Mouse (Mus musculus) liver, embryonic 14.5 days (tissue): ENCODE results near the gene Mansc4. TPM values are rescaled to one million over a fixed set of nuclear protein-coding genes. Genes with fewer than 3 reads are reported as not detected.

Experiments used
- ATAC-seq: fragments of 200-750 bp; cut with Nextera tagmentation; 2 replicates; pipeline ENCODE4 v1.8.0; 2017; ENCODE audit warnings: moderate number of reproducible peaks, mild to moderate bottlenecking, moderate library complexity; ENCODE audit not compliant: insufficient read depth
- DNase-seq, 3 experiments: peaks; one replicate each; pipeline ENCODE4 v3.0.0-alpha.2; 2012 to 2013; ENCODE audit warnings: low read depth in 3 of 3, low spot score in 3 of 3
- H3K27ac ChIP-seq: fragments of 300-500 bp; sonication (generic); 2 replicates; pipeline ENCODE4 v1.5.1; 2014; ENCODE audit warnings: moderate library complexity, mild to moderate bottlenecking, control low read depth, inconsistent platforms
- H3K27me3 ChIP-seq: fragments of 300-500 bp; sonication (generic); 2 replicates; pipeline ENCODE4 v1.6.1; 2014; ENCODE audit warnings: mild to moderate bottlenecking, low read length, moderate library complexity; ENCODE audit not compliant: control insufficient read depth, insufficient read depth
- H3K36me3 ChIP-seq: fragments of 300-500 bp; sonication (generic); replicated peaks from 2 replicates; pipeline ENCODE4 v1.6.1; 2014; ENCODE audit warnings: low read depth; ENCODE audit not compliant: control insufficient read depth, insufficient read depth
- H3K4me1 ChIP-seq, 2 experiments: fragments of 200-500 bp in 1 of 2; fragments of 300-500 bp in 1 of 2; sonication (generic) in 1 of 2; replicated peaks; 2 replicates each; pipeline ENCODE4 v1.6.1; 2012 to 2014; ENCODE audit warnings: antibody characterized with exemption in 1 of 2, inconsistent platforms in 1 of 2, low read length in 1 of 2; ENCODE audit not compliant: control insufficient read depth in 2 of 2, insufficient read depth in 2 of 2
- H3K4me2 ChIP-seq: fragments of 300-500 bp; sonication (generic); 2 replicates; pipeline ENCODE4 v1.6.1; 2014; ENCODE audit warnings: low read depth, mild to moderate bottlenecking, control low read depth, moderate library complexity
- H3K4me3 ChIP-seq, 2 experiments: fragments of 200-500 bp in 1 of 2; fragments of 300-500 bp in 1 of 2; sonication (generic) in 1 of 2; 2 replicates each; pipeline ENCODE4 v1.5.1; 2012 to 2014; ENCODE audit warnings: low read depth in 2 of 2, low read length in 2 of 2, mild to moderate bottlenecking in 2 of 2, control low read depth in 1 of 2, inconsistent platforms in 1 of 2, moderate library complexity in 1 of 2; ENCODE audit not compliant: insufficient read depth in 1 of 2
- H3K9ac ChIP-seq: fragments of 300-500 bp; sonication (generic); replicated peaks from 2 replicates; pipeline ENCODE4 v1.6.1; 2014; ENCODE audit warnings: mild to moderate bottlenecking, control low read depth, moderate library complexity
- H3K9me3 ChIP-seq: fragments of 300-500 bp; sonication (generic); 2 replicates; pipeline ENCODE4 v1.6.1; 2016; ENCODE audit warnings: low read length, mixed read lengths; ENCODE audit not compliant: control insufficient read depth
- CTCF ChIP-seq: IDR thresholded peaks from 2 replicates; pipeline ENCODE4 v1.5.1; 2016; ENCODE audit warnings: antibody characterized with exemption, low read depth, control low read depth
- EP300 ChIP-seq: IDR thresholded peaks from 2 replicates; pipeline ENCODE4 v1.6.1; 2016; ENCODE audit warnings: antibody characterized with exemption, low read depth
- WGBS: fragments of 180-500 bp; shearing (Covaris S2); extraction: QIAGEN DNeasy Blood & Tissue Kit; methylation state at CpG from one replicate; pipeline ENCODE4 v1.1.7; 2014; ENCODE audit not compliant: insufficient replicate concordance; 5-methylcytosine and 5-hydroxymethylcytosine counted together
- polyA plus RNA-seq, 2 experiments: library from polyadenylated mRNA; depleted of rRNA in 1 of 2; stranded (reverse) in 1 of 2; unstranded in 1 of 2; fragments of >200 nt; fragmentation: Nextera tagmentation in 1 of 2; extraction: Ambion mirVana in 1 of 2; gene quantifications; 2 replicates each; pipeline versions ENCODE4 v1.2.1 to v1.2.3; 2012 to 2014

Gene Mansc4
- polyA plus RNA-seq, 2 experiments: not detected

DNA sequence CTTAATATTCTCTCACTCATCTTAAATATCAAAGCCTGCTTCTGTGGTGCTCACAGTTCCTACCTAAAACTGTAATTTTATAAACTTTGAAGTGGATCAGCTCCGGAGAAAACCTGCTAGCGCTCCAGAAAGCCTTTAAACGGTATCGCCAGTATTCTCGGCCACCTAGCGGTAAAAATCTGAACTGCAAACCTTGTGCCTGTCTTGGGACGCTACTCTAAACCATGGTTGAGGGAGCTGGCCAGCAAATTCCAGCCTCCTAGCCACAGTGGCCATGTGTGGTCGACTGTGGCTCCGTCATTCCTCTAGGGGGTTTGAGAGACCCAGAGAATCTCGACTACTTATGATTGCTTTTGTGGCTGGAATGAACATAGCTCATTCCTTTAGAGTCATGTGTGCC is 29.7 kb upstream of the Mansc4 start:
- H3K4me3 ChIP-seq: no peak overlapping the region
- no peaks in the 10 kb centered on the region for H3K9me3 ChIP-seq
- no peak overlapping the region for H3K27ac ChIP-seq
- TF ChIP-seq CTCF (peak; percentile 80), EP300 (no peak)
- H3K4me2 ChIP-seq: no peak overlapping the region
- 0 out of 2 replicates have a peak, but pooled peaks have one; percentile 45 for ATAC-seq
- H3K36me3 ChIP-seq: no peaks in the 10 kb centered on the region
- DNase-seq: peak; percentile 35 to 41 (median 36)
- no peaks in the 10 kb centered on the region for H3K27me3 ChIP-seq
- 10% methylated on average over 10 of the region's 10 CpGs for WGBS
- H3K9ac ChIP-seq: no peak overlapping the region
- H3K4me1 ChIP-seq: no peaks in the 10 kb centered on the region

GRCm38 (mm10) chr6:147109283-147109682 is 22.5 kb upstream of the Mansc4 start:
- no peak overlapping the region for H3K9ac ChIP-seq
- ATAC-seq: no peak
- H3K4me1 ChIP-seq: no peaks in the 10 kb centered on the region
- H3K27me3 ChIP-seq: no peaks in the 10 kb centered on the region
- no peak overlapping the region for H3K4me2 ChIP-seq
- no peak for DNase-seq
- no peak overlapping the region for H3K27ac ChIP-seq
- no peak for TF ChIP-seq CTCF
- no peak for TF ChIP-seq EP300
- H3K4me3 ChIP-seq: no peak overlapping the region
- H3K36me3 ChIP-seq: peaks cover 6% of the 10 kb centered on the region; the same call in 1 of the 2 replicates
- WGBS: 78% methylated on average over 7 of the region's 7 CpGs
- H3K9me3 ChIP-seq: no peaks in the 10 kb centered on the region

- Histone ChIP-seq H3K4me1 (no peaks in the 10 kb centered on the region), H3K4me3 (no peak overlapping the region), H3K9ac (no peak overlapping the region), H3K27ac (no peak overlapping the region), H3K27me3 (no peaks in the 10 kb centered on the region), H3K4me2 (no peak overlapping the region), H3K36me3 (peaks cover 6% of the 10 kb centered on the region; the same call in 1 of the 2 replicates), H3K9me3 (no peaks in the 10 kb centered on the region)
- WGBS: 79% methylated on average over 6 of the region's 6 CpGs
- DNase-seq: no peak
- ATAC-seq: no peak
- TF ChIP-seq EP300: no peak
- no peak for TF ChIP-seq CTCF
Observed at GRCm38 (mm10) chr6:147106716-147107115, 19.9 kb upstream of the Mansc4 start.

- H3K4me1 ChIP-seq: no peaks in the 10 kb centered on the region
- TF ChIP-seq EP300: no peak
- TF ChIP-seq CTCF: no peak
- DNase-seq (no peak), ATAC-seq (no peak)
- no peak overlapping the region for H3K27ac ChIP-seq
- H3K4me3 ChIP-seq: no peak overlapping the region
- H3K27me3 ChIP-seq: no peaks in the 10 kb centered on the region
- H3K4me2 ChIP-seq: no peak overlapping the region
- H3K36me3 ChIP-seq: peaks cover 6% of the 10 kb centered on the region; the same call in 1 of the 2 replicates
- H3K9me3 ChIP-seq: no peaks in the 10 kb centered on the region
- H3K9ac ChIP-seq: no peak overlapping the region
- WGBS: 81% methylated on average over 1 of the region's 1 CpGs
Observed at GRCm38 (mm10) chr6:147105529-147105928, 18.7 kb upstream of the Mansc4 start.

GRCm38 (mm10) chr6:147102293-147102692 is 15.5 kb upstream of the Mansc4 start:
- ATAC-seq (no peak), DNase-seq (no peak)
- no peak overlapping the region for H3K4me2 ChIP-seq
- H3K4me1 ChIP-seq: no peaks in the 10 kb centered on the region; a peak in 1 of 4 replicates
- H3K27me3 ChIP-seq: no peaks in the 10 kb centered on the region
- no peaks in the 10 kb centered on the region for H3K9me3 ChIP-seq
- 62% methylated on average over 3 of the region's 3 CpGs for WGBS
- no peak overlapping the region for H3K9ac ChIP-seq
- no peak overlapping the region for H3K4me3 ChIP-seq
- no peak overlapping the region for H3K27ac ChIP-seq
- no peaks in the 10 kb centered on the region; the same call in 1 of the 2 replicates for H3K36me3 ChIP-seq
- TF ChIP-seq EP300 (no peak), CTCF (peak; percentile 33)
